Mouse (Mus musculus) regulatory T cell (primary cell): ENCODE results near the gene Tbc1d20.

Experiments used
- in situ Hi-C: fragments of 300-600 bp; cut with MboI, MseI; formaldehyde crosslinking; loops from one replicate; pipeline ENCODE4 v1.15.1; 2025; ENCODE audit warnings: high pct_unique_total_duplicates

The Tbc1d20 gene

GRCm38 (mm10) chr2:152326157-152326556 lies 32.5 kb downstream of the Tbc1d20 start:
- in situ Hi-C loops, result no loop called here

DNA sequence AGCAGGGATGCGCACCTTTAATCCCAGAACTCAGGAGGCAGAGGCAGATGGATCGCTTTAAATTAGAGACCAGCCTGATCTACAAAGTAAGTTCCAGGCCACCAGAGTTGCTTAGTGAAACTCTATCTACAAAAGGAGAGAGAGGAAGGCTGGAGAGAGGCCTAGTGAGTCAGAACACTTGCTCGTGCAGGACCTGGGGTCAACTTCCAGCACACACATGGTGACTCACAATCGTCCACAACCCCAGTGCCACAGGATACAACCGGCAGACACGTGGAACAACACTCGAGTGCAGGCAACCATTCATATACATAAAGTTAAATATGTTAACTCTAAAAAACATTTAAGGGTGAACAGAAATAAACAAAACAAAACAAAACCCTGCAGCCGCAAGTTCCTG lies 33.0 kb downstream of the Tbc1d20 start:
- in situ Hi-C loops, result no loop called here

GRCm38 (mm10) chr2:152327980-152328379 lies 34.4 kb downstream of the Tbc1d20 start:
- in situ Hi-C loops, result no loop called here

DNA sequence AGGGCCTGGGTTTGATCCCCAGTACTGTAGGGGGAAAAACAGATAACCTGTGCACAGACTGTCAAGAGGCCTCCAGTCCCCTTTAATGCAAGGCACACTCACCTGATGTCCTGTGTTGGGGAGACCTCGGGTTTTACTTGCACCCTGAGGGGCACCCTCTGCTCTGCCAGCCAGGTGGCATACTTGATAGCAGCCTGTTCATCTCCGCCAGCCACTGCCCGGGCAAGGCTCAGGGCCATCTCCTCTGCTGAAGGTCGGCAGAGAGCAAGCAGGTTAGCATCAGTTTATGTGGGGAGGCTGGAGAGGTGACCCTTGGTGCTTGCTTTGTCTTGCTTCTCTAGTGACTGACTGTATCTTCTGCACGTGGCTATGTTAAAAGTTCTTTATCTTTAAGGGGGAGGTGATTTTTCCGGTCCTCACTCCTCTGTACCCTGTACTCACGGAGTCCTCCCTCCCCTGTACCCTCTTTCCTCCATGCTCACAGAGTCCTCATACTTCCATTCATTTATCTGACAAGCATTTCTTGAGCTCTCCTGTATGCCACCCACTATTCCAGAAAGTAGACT lies 37.3 kb downstream of the Tbc1d20 start:
- in situ Hi-C loops, result no loop called here

- in situ Hi-C loops, result no loop called here
These were observed 38.6 kb downstream of the Tbc1d20 start, which contains the start of gene Rbck1 for GRCm38 (mm10) chr2:152332101-152332825. TSS of gene Rbck1 (minus strand) at chr2:152332653.

DNA sequence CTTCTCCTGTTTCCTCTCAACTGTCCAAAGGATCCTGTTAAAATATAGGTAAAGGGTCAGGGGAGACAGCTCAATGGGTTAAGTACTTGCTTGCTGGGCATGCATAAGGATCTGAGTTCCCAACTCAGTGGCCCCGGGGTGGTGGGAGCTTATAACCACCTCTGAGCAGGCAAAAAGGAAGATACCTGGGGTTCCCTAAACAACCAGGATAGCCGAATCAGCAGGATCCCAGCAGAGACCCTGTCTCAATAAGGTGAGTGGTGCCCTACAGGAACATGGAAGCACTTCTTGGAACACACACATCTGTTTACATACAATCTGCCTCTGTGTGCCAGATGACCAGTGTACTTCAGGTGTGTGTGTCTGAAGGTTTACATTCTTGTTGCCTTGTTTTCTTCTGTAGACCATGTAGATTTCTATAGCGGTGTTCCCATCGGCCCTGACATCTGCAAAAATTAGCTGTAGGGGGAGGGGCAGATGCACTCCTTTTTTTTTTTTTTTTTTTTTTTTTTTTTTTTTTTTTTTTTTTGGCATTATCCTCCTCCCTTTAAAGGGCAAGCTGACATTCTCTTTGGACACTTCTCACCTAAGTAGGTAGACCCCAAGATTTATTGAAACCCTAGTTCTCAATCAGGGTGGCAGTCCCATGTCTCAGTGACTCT lies 39.8 kb downstream of the Tbc1d20 start:
- in situ Hi-C loops, result no loop called here

DNA sequence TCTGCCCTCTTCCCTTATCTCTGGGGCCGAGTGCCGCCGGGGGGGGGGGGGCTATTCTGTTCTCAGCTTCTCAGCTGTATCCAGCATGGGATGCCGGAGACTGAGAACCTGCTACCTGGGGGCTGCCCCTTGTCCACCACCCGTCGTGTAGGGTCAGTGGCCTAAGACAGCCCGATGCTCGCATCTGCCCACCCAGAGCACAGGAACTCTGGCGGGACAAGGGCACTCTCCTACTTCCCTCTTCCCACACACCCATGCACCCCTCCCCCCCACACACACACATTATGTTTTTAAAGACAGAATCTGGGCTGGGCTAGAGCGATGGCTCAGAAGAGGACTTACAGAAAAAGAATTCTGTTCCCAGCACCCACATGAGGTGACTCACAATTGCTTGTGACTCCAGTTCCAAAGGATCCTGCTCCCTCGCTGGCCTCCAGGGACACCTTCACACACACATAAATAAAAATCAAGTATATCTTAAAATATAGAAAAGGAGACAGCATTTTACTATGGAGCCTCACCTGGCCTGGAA lies 41.7 kb downstream of the Tbc1d20 start:
- in situ Hi-C loops, result loop anchor here (5.0 kb wide), 1 partner anchor 43 kb away; the partner anchor contains the start of gene Tbc1d20

DNA sequence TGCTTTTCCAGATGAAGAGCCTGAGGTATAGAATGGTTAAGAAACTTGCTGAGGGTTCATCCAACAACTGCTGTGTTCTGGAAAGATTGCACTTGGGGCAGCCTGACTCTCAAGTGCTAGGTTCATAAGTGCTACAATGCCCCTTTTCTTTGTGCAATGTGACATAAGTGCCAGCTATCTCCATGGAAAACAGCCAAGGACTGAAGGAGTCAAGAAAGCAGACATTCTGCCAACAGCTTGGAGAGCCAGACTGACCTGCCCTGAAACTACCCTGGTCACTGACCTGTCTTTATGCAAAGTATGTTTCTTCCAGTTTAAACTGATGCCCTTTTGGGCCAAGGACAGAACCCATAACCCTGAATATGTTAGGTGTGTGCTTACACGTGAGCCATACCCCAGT lies 43.2 kb downstream of the Tbc1d20 start:
- in situ Hi-C loops, result loop anchor here (5.0 kb wide), 1 partner anchor 45 kb away; the partner anchor contains the start of gene Tbc1d20

- in situ Hi-C loops, result loop anchor here (5.0 kb wide), 1 partner anchor 45 kb away; the partner anchor contains the start of gene Tbc1d20
These were observed 44.1 kb downstream of the Tbc1d20 start for GRCm38 (mm10) chr2:152337591-152338212.

- in situ Hi-C loops, result loop anchor here (5.0 kb wide), 1 partner anchor 46 kb away; the partner anchor contains the start of gene Tbc1d20
These were observed 44.7 kb downstream of the Tbc1d20 start for GRCm38 (mm10) chr2:152338319-152338718.

DNA sequence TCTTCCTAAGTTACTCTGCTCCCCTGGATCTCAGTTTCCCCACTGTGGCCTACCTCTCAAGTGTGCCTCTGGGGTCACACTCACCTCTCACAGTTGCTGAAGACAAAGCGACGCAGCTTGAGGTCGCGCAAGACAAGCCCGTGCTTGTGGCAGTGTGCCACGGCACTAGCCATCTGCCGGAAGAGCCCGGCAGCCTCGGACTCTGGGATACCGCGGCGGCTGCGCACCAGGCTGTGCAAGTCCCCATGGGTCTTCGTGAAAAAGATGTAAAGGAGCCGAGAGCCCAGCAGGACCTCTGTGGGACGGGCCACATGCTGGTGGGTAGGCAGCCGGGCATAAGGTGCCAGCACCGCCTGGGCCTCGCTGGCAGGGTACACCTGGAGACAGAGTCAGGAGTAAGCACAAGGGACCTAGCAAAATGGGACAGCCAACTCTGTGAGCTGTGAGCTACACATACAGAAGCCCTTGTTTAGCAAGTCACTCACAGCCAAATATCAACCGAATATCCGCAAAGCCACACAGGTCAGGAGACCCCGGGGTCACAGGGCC lies 46.1 kb downstream of the Tbc1d20 start:
- in situ Hi-C loops, result loop anchor here (5.0 kb wide), 1 partner anchor 47 kb away; the partner anchor contains the start of gene Tbc1d20

GRCm38 (mm10) chr2:152343329-152344213 lies 49.9 kb downstream of the Tbc1d20 start, which contains the start of gene Trib3:
TSS of gene Trib3 (minus strand) at chr2:152344032.
- in situ Hi-C loops, result no loop called here

- in situ Hi-C loops, result no loop called here
These were observed 50.7 kb downstream of the Tbc1d20 start for GRCm38 (mm10) chr2:152344361-152344760.

DNA sequence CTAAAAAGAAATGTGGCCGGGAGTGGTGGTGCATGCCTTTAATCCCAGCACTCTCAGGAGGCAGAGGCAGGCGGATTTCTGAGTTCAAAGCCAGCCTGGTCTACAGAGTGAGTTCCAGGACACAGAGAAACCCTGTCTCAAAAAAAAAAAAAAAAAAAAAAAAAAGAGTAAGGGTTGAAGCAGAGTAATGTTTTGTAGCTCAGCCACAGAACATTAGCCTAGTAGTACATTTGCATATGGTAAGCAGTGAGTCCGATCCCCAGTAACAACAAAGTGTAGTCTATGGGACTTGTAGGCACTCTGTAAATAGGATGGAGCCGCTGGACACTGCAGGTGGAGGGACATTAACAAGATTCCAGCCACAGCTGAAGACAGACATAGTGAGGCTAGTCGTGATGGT lies 51.3 kb downstream of the Tbc1d20 start:
- in situ Hi-C loops, result no loop called here

DNA sequence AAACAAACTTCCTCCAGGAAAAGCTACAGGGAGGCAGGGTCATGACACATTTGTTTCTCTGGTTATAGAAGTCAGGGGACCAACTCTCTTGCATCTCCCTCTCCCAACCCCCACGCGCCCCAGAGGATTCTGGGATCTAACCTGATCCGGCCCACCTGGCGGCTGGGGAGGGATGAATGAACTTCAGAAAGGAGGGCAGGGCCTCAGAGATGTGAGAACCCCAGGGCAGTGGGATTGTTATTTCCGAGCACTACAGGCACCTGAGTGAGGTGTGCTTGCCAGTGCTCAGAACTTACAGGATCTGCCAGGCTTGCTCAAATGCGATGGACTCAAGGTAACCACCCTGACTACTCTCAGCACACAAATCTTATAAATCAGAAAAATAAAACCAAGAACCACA lies 51.8 kb downstream of the Tbc1d20 start:
- in situ Hi-C loops, result no loop called here

DNA sequence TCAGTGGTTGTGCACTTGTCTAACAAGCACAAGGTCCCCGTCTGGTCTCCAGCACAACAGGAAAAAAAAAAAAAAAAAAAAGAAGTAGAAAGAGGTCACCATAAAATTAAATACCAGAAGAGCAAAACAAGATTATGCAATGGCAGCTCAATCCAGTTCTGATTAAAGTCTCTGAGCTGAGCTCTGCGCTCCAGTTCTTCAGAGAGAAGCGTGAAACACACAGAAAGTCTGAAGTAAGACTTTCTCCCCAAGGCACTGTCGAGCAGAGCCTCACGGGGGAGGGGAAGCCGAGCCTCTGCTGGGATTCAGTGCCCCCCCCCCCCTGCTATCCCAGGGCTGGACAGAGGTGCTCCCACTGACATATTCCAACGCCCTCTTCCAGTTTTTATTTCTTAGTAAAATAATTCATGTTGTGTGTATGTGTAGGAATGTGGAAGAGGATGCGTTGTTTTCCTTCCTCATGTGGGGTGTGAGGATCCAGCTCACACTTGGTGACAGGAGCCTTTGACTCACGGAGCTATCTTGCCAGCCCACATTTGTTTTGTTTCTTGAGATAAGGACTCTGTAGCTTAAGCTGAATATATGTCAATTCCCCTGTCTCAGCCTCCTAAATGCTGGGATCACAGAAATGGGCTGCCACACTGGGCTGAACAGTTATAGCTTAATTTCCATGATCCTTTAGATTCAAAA lies 53.3 kb downstream of the Tbc1d20 start:
- in situ Hi-C loops, result no loop called here

DNA sequence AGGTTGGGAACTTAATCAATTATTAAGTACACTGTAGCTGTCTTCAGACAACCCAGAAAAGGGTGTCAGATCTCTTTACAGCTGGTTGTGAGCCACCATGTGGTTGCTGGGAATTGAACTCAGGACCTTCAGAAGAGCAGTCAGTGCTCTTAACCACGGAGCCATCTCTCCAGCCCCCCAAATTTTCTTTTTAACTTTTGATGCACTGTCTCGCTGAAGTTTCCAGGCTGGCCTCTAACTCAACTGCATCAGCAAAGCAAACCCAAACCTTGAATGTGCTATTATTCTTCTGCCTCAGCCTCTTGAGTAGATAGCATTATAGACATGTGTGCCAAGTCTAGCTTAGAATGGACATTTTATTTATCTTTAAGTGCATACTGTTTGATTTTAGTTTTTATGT lies 54.1 kb downstream of the Tbc1d20 start:
- in situ Hi-C loops, result no loop called here

DNA sequence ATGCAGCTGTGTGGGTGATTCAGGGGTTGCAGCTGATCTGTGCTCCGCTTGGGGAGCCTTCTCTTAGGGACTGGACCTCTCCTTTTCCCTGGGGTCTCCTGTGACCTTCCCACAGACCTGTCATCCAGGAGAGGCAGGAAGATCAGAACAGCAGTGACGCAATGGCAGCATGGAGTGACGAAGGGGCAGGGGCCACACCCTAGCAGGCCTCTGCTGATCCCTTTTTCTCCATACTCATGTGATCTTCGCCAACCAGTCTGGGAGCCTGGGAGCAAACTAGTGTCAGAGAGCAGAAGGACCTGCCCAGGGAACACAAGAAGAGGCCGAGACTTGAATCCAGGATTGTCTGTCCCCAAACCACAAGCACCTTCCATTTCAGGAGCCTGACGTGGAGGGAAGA lies 55.6 kb downstream of the Tbc1d20 start:
- in situ Hi-C loops, result no loop called here

GRCm38 (mm10) chr2:152349842-152350540 lies 56.4 kb downstream of the Tbc1d20 start:
- in situ Hi-C loops, result no loop called here
